Mouse (Mus musculus) spleen, embryonic (tissue): ENCODE measurements around the gene Rbm38.

Source experiments
- CTCF ChIA-PET: fragments of 350-600 bp; sonication (Branson Sonifier 250); formaldehyde crosslinking; loops from one replicate; lab custom pipeline; 2022; lab: Charles Lee

Rbm38 gene

GRCm38 (mm10) chr2:173052881-173053280 is 32.6 kb downstream of the Rbm38 start:
- CTCF ChIA-PET = interaction anchor here (0.8 kb wide), 1 partner anchor 11 kb away, joined by 3 read pairs; no protein-coding TSS in a partner anchor

DNA sequence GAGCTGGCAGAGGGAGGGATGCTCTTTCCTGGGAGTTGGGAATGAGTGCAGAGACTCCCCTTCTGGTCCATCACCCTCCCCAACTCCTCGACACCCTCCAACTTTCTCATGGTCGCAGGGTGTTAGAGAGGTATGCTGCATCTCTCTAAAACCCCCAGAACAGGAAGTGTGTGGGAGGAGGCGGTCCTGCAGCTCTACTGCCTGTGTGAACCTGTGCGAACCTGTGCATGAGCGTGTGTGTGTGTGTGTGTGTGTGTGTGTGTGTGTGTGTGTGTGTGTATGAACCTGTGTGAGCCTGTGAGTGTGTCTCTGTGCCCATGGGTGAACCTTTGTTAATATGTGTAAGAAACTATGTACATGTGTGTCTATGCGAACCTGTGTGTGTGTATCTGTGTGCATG is 33.5 kb downstream of the Rbm38 start:
- CTCF ChIA-PET = interaction anchor here (0.6 to 1.5 kb wide), 4 partner anchors 8 to 32 kb away, joined by 3 to 5 read pairs (median 4); no protein-coding TSS in a partner anchor

DNA sequence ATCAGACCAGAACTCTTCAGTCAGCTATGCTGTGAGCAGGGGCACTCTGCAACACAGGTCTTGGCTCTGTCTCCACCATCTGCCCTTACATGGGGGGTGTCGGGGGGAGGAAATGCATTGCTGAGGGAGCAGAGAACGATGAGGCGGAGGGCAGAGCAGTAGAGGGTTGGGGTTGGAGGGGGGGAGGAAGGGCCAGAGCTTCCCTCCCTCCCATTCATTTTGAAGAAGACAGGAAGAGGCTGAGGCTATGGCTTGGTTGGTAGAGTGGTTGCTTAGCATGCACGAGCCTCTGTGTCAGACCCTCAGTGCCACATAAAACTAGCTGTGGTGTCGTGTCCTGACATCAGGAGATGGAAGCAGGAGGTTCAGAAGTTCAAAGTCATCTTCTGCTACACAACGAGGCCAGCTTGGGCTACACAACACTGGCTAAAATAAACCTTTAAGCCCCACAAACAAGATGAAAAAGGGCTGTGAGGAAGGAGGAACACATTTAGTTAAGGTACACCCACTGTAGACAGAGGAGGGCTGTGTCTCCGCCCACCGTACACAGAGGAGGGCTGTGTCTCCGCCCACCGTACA is 36.1 kb downstream of the Rbm38 start:
- CTCF ChIA-PET = interaction anchor here (0.6 kb wide), 1 partner anchor 179 kb away, joined by 4 read pairs; no protein-coding TSS in a partner anchor

- CTCF ChIA-PET = no interaction called here
These were observed 36.6 kb downstream of the Rbm38 start for GRCm38 (mm10) chr2:173056882-173057315.

- CTCF ChIA-PET = interaction anchor here (0.9 kb wide), 2 partner anchors 10 to 21 kb away, joined by 6 to 7 read pairs; no protein-coding TSS in a partner anchor
These were observed 37.3 kb downstream of the Rbm38 start for GRCm38 (mm10) chr2:173057623-173058022.

GRCm38 (mm10) chr2:173058263-173058662 is 38.0 kb downstream of the Rbm38 start:
- CTCF ChIA-PET = interaction anchor here (0.9 kb wide), 2 partner anchors 11 to 21 kb away, joined by 6 to 7 read pairs; no protein-coding TSS in a partner anchor

DNA sequence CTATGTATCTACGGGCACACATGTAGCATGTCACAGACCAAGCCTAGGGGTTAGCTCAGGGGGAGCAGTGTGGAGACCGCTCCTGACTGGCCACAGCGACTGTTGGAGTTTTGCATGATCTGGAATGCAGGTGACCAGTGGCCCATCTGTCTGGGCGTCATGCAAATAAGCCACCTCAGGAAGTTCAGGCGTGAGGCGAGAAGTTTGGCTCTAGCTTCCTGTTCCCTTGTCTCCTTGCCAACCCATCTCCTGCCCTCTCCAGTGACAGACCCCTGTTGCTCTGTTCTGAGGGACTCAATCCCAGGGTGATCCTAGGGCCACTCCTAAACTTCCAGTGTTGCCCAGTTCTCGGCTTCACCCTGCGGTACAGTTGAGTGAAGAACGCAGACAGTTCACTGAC is 40.2 kb downstream of the Rbm38 start:
- CTCF ChIA-PET = interaction anchor here (1.3 kb wide), 1 partner anchor 29 kb away, joined by 6 read pairs; no protein-coding TSS in a partner anchor

DNA sequence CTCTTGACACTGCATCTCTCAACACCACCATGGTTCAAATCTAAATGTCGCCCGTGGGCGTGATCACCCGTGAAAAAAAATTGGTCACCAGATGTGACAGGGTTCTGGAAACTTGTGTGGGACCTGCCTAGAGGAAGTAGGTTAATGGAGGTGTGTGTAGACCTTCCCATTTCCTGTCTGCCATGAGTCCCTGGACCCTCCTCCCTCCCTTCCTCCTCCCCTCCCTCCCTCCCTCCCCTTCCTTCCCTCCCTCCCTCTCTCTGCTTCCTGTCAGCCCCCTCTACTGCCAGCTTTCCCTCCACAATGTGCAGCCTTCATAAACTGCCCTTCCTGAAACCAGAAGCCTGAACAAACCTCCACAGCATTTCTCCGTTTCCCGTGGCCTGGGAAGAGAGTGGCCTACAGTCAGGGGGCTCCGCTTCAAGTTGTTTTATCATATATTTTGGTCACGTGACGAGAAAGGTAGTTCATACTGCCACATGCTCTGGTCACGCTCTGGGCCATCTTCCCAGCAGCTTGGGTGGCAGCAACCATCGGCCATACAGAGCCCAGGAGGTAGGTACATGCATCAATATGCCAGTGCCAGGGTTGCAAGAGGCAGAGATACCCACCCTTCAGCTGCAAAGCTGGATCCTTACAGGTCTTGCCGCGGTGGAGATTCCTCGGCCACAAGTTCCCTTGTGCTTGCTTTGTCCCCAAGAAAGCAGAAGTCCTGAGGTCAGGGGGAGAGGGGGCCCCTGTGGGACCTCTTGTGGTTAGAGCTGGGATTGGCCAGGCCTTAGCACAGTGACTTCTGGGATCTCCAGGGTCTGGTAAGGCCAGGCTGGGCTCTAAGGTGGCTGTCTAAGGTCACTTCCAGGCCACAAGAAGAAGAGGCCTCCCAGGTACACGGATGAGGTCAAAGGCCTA is 41.4 kb downstream of the Rbm38 start:
- CTCF ChIA-PET = interaction anchor here (0.8 to 1.3 kb wide), 2 partner anchors 28 to 65 kb away, joined by 3 to 6 read pairs; no protein-coding TSS in a partner anchor

DNA sequence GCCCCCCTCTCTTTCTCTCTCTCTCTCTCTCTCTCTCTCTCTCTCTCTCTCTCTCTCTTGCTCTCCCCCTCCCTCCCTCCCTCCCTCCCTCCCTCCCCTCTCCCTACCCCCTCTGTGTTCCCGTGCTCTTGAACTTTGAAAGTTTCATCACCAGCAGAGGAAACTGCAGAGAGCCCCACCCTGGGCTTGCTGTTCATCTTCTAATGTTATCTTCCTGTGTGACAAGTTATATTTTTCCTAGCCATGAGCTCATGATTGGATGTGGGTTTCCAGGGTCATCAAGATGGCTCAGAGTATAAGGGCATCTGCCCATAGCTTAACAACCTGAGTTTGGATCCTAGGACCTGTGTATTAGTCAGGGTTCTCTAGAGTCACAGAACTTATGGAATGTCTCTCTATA is 42.9 kb downstream of the Rbm38 start:
- CTCF ChIA-PET = interaction anchor here (0.5 to 0.9 kb wide), 2 partner anchors 41 to 43 kb away, joined by 3 to 6 read pairs; partner anchors contain the start of gene Rbm38

GRCm38 (mm10) chr2:173064864-173065263 is 44.6 kb downstream of the Rbm38 start:
- CTCF ChIA-PET = interaction anchor here (0.6 kb wide), 1 partner anchor 59 kb away, joined by 4 read pairs; no protein-coding TSS in a partner anchor

DNA sequence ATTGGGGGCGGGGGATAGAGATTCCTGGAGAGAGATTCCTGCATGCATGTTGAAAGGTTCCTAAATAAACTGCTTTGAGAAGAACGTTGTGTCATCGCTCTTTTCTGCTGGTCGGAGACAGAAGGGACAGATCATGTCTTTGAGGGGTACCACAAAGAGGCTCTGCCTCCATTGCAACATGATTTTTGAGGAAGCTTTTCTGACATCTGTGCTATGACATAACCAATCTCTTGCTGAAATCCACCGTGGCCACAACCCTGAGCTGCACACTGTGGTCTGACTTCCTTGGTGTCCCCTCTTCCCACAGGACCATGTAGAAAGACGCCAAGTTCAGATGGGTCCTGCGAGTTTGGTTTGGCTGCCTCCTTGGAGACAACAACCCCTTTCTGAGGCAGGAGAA is 52.6 kb downstream of the Rbm38 start:
- CTCF ChIA-PET = interaction anchor here (0.6 kb wide), 1 partner anchor 1324 kb away, joined by 7 read pairs; no protein-coding TSS in a partner anchor

DNA sequence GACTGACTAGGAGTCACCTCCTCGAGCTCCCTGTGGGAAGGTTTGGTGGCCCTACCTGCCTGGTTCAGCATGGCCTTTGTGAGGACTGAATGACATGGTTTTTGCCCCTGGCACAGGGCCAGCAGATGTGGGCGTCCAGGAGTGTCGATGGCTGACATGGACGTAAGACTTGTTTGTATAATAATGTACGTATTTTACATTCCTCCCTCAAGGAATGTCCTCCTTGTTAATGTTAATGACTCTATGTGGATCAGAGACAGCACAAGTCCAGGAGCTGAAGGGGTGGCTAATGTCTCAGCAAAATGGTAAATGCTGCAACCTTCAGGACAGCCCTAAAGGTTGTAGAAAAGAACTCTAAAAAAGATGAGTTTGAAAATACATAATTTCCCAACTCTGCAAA is 53.4 kb downstream of the Rbm38 start:
- CTCF ChIA-PET = no interaction called here

- CTCF ChIA-PET = interaction anchor here (0.6 kb wide), 1 partner anchor 81 kb away, joined by 3 read pairs; no protein-coding TSS in a partner anchor
These were observed 56.6 kb downstream of the Rbm38 start for GRCm38 (mm10) chr2:173076921-173077320.

DNA sequence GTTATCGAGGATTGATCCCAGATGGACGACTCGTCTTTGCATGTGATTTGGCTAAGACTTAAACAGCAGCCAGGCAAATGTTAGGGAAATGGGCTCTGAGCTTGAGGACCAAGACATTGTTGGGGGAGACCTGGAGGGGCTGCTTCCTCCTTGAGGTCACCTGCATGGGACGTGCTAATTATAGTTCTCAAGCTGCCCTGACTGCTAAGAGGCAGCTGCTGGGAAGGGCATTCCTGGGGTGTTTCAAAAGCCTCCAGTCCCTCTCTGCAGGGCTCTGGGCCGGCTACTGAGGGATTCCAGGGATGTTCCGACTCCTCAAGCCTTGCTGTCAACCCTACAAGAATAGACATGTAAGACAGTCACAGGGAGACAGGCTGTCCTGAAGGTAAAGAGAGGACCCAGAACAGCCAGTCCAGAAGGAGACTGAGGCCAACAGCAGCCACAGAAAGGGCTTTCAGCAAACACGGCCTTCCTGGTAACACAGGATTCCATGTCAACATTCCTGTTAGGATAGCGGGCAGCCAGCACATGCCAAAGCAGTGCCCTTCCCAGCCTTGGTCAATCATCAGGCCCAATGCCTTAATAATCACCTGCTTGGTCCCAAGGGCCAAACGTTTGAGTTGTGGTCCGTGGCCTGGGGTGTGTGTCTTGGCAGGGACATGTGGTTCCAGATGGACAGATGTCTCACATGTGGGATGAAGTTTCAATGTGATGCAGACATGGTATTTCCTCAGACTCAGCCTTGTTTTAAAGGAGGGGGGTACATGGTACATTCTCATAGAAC is 59.7 kb downstream of the Rbm38 start:
- CTCF ChIA-PET = no interaction called here

GRCm38 (mm10) chr2:173080785-173081241 is 60.5 kb downstream of the Rbm38 start:
- CTCF ChIA-PET = interaction anchor here (1.1 kb wide), 1 partner anchor 35 kb away, joined by 3 read pairs; no protein-coding TSS in a partner anchor

DNA sequence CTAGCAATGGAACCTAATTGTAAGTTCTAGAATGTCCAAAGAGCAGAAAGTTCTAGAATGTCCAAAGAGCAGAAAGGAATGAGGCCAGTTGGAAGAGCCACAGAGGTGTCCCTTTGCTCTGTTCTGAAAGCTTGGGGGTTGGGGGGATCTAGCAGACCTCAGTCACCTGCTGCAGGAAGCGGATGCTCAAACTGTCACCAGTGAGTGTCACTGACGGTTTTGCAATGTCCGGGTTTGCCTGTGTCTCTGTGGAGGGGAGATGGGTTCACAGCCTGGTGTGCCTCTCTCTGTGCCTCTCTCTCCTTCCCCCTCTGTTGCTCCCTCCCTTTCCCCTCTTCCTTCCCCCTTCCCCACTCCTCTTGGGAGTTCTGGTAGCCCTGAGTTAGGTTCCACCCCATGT is 62.4 kb downstream of the Rbm38 start:
- CTCF ChIA-PET = interaction anchor here (0.9 to 1.0 kb wide), 2 partner anchors 59 to 85 kb away, joined by 3 read pairs; no protein-coding TSS in a partner anchor

DNA sequence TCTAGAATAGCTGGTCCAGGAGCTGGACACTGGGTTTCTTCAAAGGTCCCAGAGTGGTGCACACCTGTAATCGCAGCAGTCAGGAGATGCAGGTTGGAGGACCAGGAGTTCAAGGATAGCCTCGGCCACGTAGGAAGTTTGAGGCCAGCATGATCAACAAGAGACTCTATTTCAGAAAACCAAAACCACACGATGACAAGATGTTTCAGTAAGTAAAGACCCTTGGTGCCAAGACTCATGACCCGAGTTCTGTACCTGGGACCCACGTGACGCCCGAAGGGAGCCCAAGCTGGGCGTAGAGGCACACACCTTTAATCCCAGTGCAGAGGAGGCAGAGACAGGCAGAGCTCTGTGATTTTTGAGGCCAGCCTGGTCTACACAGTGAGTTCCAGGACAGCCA is 62.8 kb downstream of the Rbm38 start:
- CTCF ChIA-PET = interaction anchor here (0.6 to 0.9 kb wide), 3 partner anchors 63 to 85 kb away, joined by 3 to 14 read pairs (median 8); no protein-coding TSS in a partner anchor

GRCm38 (mm10) chr2:173083712-173084475 is 63.6 kb downstream of the Rbm38 start:
- CTCF ChIA-PET = interaction anchor here (0.6 to 1.4 kb wide), 7 partner anchors 64 to 1247 kb away, joined by 3 to 14 read pairs (median 5); partner anchors contain the start of gene Spo11
